Mouse (Mus musculus) heart, embryonic 11.5 days (tissue): Measurements from ENCODE around the gene Nthl1. TPM values are rescaled to one million over a fixed set of nuclear protein-coding genes. Genes with fewer than 3 reads are reported as not detected.

Experiments
- ATAC-seq: fragments of 200-750 bp; cut with Nextera tagmentation; replicated peaks from 2 replicates; pipeline ENCODE4 v1.8.0; 2017; ENCODE audit warnings: moderate library complexity; ENCODE audit not compliant: insufficient number of reproducible peaks, low FRiP score, low TSS enrichment
- H3K27ac ChIP-seq: fragments of 300-500 bp; sonication (generic); 2 replicates; pipeline ENCODE4 v1.5.1; 2014; ENCODE audit warnings: mild to moderate bottlenecking, low read depth, low read length
- H3K27me3 ChIP-seq: fragments of 300-500 bp; sonication (generic); 2 replicates; pipeline ENCODE4 v1.6.1; 2014; ENCODE audit warnings: mild to moderate bottlenecking, low read length, mixed read lengths; ENCODE audit not compliant: control insufficient read depth, insufficient read depth
- H3K36me3 ChIP-seq: fragments of 300-500 bp; sonication (generic); 2 replicates; pipeline ENCODE4 v1.6.1; 2014; ENCODE audit warnings: mild to moderate bottlenecking, low read length, moderate library complexity, mixed read lengths; ENCODE audit not compliant: control insufficient read depth, insufficient read depth
- H3K4me1 ChIP-seq: fragments of 300-500 bp; sonication (generic); 2 replicates; pipeline ENCODE4 v1.6.1; 2014; ENCODE audit warnings: low read length; ENCODE audit not compliant: control insufficient read depth, insufficient read depth
- H3K4me2 ChIP-seq: fragments of 300-500 bp; sonication (generic); 2 replicates; pipeline ENCODE4 v1.6.1; 2014; ENCODE audit warnings: mild to moderate bottlenecking, moderate library complexity
- H3K4me3 ChIP-seq: fragments of 300-500 bp; sonication (generic); 2 replicates; pipeline ENCODE4 v1.5.1; 2014; ENCODE audit warnings: low read depth, low read length
- H3K9ac ChIP-seq: fragments of 300-500 bp; sonication (generic); 2 replicates; pipeline ENCODE4 v1.6.1; 2014; ENCODE audit warnings: mild to moderate bottlenecking, low read depth, low read length, moderate library complexity
- H3K9me3 ChIP-seq: fragments of 300-500 bp; sonication (generic); replicated peaks from 2 replicates; pipeline ENCODE4 v1.6.1; 2016; ENCODE audit warnings: low read length; ENCODE audit not compliant: control insufficient read depth
- WGBS: fragments of 180-500 bp; shearing (Covaris S2); extraction: QIAGEN DNeasy Blood & Tissue Kit; methylation state at CpG from one replicate; pipeline ENCODE4 v1.1.7; 2014; ENCODE audit not compliant: insufficient replicate concordance; 5-methylcytosine and 5-hydroxymethylcytosine counted together
- polyA plus RNA-seq: library from polyadenylated mRNA; unstranded; fragments of >200 nt; fragmentation: Nextera tagmentation; extraction: Ambion mirVana; gene quantifications from 2 replicates; pipeline ENCODE4 v1.2.1, GENCODE M21; 2014

Nthl1 gene
- 9.1 and 9.8 TPM in 2 replicates for polyA plus RNA-seq

DNA sequence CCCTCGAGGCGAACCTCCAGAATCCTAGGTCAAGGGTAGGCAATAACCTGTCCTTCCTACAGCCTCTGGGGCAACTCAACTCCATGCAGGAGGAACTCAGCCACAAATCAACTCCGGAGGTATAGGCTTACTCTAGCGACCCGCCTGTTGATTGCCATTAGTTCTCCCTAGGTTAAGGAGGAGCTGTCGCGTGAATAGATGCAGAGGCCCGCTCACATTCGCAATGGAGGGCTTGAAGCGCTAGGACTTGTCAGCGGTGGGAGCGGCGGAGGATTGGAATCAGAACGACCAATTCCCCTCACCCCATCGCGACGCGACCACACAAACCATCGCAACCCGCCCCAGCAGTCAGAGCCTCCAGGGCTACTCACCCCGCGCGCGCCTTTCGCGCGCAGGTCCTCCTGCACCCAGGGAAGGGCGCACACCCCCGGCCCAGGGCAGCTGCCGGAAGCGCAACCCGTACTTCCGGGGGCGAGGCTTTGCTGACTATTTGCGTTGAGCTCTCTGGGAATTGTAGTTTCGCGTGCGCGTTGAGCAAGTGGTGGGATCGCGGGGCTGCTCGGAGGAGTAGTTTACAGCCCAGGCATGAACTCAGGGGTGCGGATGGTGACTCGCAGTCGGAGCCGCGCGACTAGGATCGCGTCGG, at the start of gene Nthl1, which contains the start of gene Tsc2:
TSS of gene Nthl1 (plus strand) at position 514 of the 646 bp plus-strand sequence.
TSS of gene Tsc2 (minus strand) at position 464 of the 646 bp plus-strand sequence.
- peak within 1 kb of the TSS; percentile 84 for H3K27ac ChIP-seq
- peaks cover 9% of the 10 kb centered on the region; the same call in 1 of the 2 replicates for H3K36me3 ChIP-seq
- H3K4me3 ChIP-seq, result peak within 1 kb of the TSS; percentile 74
- H3K9ac ChIP-seq, result peak within 1 kb of the TSS; percentile 81
- WGBS, result 2% methylated on average over 51 of the region's 51 CpGs
- peak; percentile 64; the same call in 1 of the 2 replicates for ATAC-seq
- peaks cover 28% of the 10 kb centered on the region for H3K4me1 ChIP-seq
- peaks cover 11% of the 10 kb centered on the region for H3K27me3 ChIP-seq
- peak within 1 kb of the TSS; percentile 75 for H3K4me2 ChIP-seq
- H3K9me3 ChIP-seq, result no peaks in the 10 kb centered on the region

DNA sequence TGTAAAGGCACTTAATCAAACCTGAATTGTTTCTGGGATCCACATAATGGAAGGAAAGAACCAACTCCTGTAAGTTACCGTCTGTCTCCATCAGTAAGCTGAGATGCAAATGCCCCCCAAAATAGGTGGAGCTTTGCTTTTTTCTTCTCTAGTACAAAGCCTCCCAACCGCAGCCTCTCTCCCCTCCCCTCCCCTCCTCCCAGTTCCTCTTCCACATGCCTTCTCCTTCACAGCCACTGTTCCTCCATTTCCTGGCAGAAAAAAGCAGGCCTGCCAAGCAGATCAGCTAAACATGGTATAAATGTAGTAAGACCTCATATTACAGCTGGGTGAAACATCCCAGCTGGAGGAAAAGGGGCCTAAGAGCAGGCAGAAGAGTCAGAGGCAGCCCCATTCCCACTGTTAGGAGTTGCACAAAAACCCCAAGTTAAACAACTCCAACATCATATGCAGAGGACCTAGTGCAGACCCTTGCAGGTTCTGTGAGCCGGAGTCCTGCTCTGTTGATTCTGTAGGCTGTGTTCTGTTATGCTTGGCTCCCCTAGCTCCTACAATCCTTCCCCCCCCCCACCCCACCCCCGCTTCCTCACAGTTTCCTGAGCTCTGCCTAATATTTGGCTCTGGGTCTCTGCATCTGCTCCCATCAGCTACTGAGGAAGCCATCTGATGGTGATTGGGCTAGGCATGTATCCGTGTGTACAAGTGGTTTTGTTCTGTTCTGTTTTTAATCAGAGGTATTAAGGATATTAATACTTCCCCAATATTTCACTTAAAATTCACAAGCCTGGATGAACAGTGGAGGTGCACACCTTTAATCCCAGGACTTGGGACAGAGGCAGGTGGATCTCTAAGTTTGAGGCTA, 48.6 kb upstream of the Nthl1 start:
- Histone ChIP-seq H3K9ac (no peak overlapping the region), H3K4me1 (no peaks in the 10 kb centered on the region), H3K27ac (peak overlapping the region; percentile 77), H3K4me3 (no peak overlapping the region), H3K27me3 (no peaks in the 10 kb centered on the region), H3K4me2 (no peak overlapping the region; the same call in 1 of the 2 replicates), H3K9me3 (no peaks in the 10 kb centered on the region), H3K36me3 (peaks cover 39% of the 10 kb centered on the region)
- 64% methylated on average over 5 of the region's 5 CpGs for WGBS
- ATAC-seq, result no peak

DNA sequence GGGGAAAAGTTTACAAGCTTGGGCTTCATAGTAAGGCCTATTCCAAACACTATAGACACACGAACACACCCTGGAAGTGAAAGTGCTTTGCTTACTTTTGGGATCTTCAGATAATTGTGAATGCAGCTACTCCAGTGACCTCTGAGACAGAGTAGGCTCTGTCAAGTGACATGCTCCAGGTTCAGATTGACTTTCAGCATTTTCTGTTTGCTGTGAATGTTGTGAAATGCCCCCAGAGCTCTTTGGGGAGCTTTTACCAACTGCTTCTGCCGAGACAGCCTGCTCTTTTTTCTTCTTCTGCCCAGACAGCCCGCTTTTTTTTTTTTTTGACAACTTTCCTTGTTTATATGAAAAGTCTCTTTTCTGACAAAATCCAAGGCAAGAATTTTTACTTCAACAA, 48.0 kb upstream of the Nthl1 start:
- 69% methylated on average over 3 of the region's 3 CpGs for WGBS
- Histone ChIP-seq H3K9me3 (no peaks in the 10 kb centered on the region), H3K36me3 (peaks cover 38% of the 10 kb centered on the region), H3K4me1 (no peaks in the 10 kb centered on the region), H3K27ac (0 out of 2 replicates have a peak overlapping the region, but pooled peaks have one; percentile 77), H3K9ac (no peak overlapping the region), H3K4me3 (no peak overlapping the region), H3K4me2 (no peak overlapping the region), H3K27me3 (no peaks in the 10 kb centered on the region)
- ATAC-seq, result no peak

DNA sequence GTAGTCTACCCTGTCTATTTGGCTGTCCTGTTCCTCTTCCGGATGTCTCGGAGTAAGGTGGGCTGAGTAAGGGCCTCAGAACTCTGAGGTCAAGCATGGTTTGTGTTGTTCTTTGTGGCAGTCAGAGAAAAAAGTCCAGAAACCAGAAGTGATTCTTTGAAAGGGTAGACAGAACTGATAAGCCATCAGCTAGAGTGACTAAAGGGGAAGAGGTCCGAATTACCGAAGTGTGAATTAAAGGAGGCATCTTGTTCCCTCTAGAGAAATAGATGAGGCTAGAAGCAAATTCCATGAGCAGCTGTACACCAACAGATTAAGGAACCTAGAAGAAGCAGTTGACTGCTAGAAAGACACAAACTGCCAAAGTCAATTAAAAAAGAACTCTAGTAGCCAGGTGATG, 45.9 kb upstream of the Nthl1 start:
- no peak overlapping the region for H3K9ac ChIP-seq
- H3K9me3 ChIP-seq, result no peaks in the 10 kb centered on the region
- WGBS, result 84% methylated on average over 4 of the region's 4 CpGs
- no peak overlapping the region for H3K4me3 ChIP-seq
- H3K36me3 ChIP-seq, result peaks cover 36% of the 10 kb centered on the region
- no peak overlapping the region for H3K4me2 ChIP-seq
- H3K27ac ChIP-seq, result no peak overlapping the region
- no peak for ATAC-seq
- H3K27me3 ChIP-seq, result no peaks in the 10 kb centered on the region
- H3K4me1 ChIP-seq, result no peaks in the 10 kb centered on the region

DNA sequence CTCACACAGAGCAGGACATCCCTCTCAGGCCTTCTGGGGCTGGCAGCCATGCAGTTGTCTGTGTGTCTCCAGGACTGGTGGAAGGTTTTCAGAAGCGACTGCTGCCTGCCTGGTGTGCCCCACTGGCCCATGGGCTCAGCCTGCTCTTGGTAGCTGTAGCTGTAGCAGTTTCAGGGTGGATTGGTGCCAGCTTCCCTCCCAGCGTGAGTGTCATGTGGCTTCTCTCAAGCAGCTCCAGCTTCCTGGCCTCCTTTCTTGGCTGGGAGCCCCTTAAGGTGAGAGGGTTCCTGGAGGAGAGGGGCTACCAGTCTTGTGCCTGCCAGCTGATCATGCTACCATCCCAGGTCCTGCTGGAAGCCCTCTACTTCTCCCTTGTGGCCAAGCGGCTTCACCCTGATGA, 41.5 kb upstream of the Nthl1 start:
- no peaks in the 10 kb centered on the region for H3K9me3 ChIP-seq
- no peak overlapping the region for H3K4me3 ChIP-seq
- H3K9ac ChIP-seq, result no peak overlapping the region
- no peak overlapping the region for H3K4me2 ChIP-seq
- WGBS, result 78% methylated on average over 3 of the region's 3 CpGs
- peaks cover 50% of the 10 kb centered on the region for H3K36me3 ChIP-seq
- ATAC-seq, result no peak
- H3K27ac ChIP-seq, result no peak overlapping the region
- no peaks in the 10 kb centered on the region for H3K27me3 ChIP-seq
- H3K4me1 ChIP-seq, result no peaks in the 10 kb centered on the region

DNA sequence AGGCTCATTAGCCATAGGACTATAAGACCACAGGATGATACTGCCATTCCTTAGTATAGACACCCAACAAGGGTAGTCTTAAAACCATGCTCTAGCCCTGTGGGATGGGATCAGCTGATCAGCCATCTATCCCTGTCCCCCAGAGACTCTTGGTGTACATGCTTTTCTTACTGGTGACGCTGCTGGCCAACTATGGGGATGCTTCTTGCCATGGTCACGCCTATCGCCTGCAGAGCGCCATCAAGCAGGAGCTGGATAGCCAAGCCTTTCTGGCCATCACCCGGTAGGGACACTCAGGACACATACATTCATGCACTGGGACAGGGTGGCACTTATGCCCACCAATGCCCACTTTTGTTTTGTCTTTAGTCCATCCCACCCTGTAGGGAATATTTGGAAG, 40.8 kb upstream of the Nthl1 start:
- no peaks in the 10 kb centered on the region for H3K4me1 ChIP-seq
- no peak overlapping the region for H3K27ac ChIP-seq
- ATAC-seq, result no peak
- H3K9me3 ChIP-seq, result no peaks in the 10 kb centered on the region
- no peak overlapping the region for H3K4me3 ChIP-seq
- WGBS, result 94% methylated on average over 5 of the region's 5 CpGs
- peaks cover 52% of the 10 kb centered on the region for H3K36me3 ChIP-seq
- H3K27me3 ChIP-seq, result no peaks in the 10 kb centered on the region
- no peak overlapping the region for H3K4me2 ChIP-seq
- no peak overlapping the region for H3K9ac ChIP-seq

DNA sequence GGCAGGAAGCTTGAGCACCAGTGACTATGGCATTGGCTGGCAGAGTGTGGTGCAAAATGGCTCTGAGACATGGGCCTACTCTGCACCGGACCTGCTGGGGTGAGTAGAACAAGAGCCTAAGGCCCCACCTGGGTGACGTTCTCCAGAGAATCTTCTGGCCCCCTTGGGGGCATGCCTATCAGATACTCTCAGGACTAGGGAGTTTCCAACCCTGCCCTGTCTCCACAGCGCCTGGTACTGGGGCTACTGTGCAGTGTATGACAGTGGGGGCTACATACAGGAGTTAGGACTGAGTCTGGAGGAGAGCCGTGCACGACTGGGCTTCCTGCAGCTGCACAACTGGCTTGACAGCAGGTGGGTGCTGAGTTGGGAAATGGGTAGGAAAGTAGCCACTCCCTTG, 39.2 kb upstream of the Nthl1 start:
- 73% methylated on average over 5 of the region's 5 CpGs for WGBS
- Histone ChIP-seq H3K4me3 (no peak overlapping the region), H3K4me1 (no peaks in the 10 kb centered on the region), H3K4me2 (no peak overlapping the region), H3K9me3 (no peaks in the 10 kb centered on the region), H3K27ac (no peak overlapping the region), H3K27me3 (no peaks in the 10 kb centered on the region), H3K9ac (no peak overlapping the region), H3K36me3 (peaks cover 57% of the 10 kb centered on the region)
- no peak for ATAC-seq

DNA sequence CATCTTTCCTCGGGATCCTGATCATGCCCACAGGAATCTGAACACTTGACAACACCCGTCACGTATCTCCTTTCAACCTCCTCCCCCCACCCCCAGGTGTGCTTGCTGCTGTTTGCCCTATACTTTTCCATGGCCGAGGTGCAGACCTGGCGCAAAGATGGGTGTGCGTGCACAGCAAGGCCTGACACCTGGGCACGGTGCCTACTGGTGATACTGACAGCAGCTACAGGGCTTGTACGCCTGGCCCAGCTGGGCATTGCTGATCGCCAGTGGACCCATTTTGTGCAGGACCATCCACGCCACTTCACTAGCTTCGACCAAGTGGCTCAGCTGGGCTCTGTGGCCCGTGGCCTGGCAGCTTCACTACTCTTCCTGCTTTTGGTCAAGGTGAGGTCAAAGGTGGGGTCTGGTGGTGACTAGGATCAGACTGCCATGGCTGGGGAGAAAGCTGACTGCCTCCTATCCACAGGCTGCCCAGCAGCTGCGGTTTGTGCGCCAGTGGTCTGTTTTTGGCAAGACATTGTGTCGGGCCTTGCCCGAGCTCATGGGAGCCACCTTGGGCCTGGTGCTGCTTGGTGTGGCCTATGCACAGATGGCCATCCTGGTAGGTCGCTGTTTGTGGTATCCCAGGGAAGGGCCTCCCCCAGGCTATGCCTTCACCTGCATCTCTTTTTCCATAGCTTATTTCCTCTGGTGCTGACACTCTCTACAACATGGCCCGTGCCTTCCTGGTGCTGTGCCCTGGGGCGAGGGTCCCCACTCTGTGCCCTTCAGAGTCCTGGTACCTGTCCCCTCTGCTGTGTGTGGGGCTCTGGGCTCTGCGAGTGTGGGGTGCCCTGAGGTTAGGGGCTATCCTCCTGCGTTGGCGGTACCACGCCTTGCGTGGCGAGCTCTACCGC, 38.2 kb upstream of the Nthl1 start:
- no peak overlapping the region for H3K27ac ChIP-seq
- no peak overlapping the region for H3K4me3 ChIP-seq
- no peaks in the 10 kb centered on the region for H3K4me1 ChIP-seq
- H3K27me3 ChIP-seq, result no peaks in the 10 kb centered on the region
- H3K4me2 ChIP-seq, result no peak overlapping the region
- H3K9me3 ChIP-seq, result no peaks in the 10 kb centered on the region
- H3K9ac ChIP-seq, result no peak overlapping the region
- 88% methylated on average over 26 of the region's 26 CpGs for WGBS
- ATAC-seq, result no peak
- H3K36me3 ChIP-seq, result peaks cover 62% of the 10 kb centered on the region
